Mouse (Mus musculus) kidney, adult 2 months (tissue): ENCODE results near the gene Nr2c2.

Source experiments
- CTCF ChIP-seq: fragments of 200-500 bp; conservative IDR thresholded peaks from 2 replicates; pipeline ENCODE4 v1.5.1; 2011; ENCODE audit warnings: low read depth, mild to moderate bottlenecking, control low read depth, low read length, moderate library complexity, mixed read lengths; ENCODE audit not compliant: insufficient read depth, insufficient read length
- POLR2A ChIP-seq: fragments of 200-500 bp; IDR thresholded peaks from one replicate; pipeline ENCODE4 v1.6.1; 2011; ENCODE audit warnings: low read depth, low read length, control low read depth

- TF ChIP-seq CTCF (no peak), POLR2A (no peak)
Measured at GRCm38 (mm10) chr6:92199414-92199813, 108.2 kb downstream of the Nr2c2 start.
